Mouse (Mus musculus): ENCODE measurements around the gene Ubap2l. TPM values are rescaled to one million over a fixed set of nuclear protein-coding genes. Genes with fewer than 3 reads are reported as not detected.

The Ubap2l gene
- polyA plus RNA-seq, 1 experiment from 2014 or later, result 208 TPM

DNA sequence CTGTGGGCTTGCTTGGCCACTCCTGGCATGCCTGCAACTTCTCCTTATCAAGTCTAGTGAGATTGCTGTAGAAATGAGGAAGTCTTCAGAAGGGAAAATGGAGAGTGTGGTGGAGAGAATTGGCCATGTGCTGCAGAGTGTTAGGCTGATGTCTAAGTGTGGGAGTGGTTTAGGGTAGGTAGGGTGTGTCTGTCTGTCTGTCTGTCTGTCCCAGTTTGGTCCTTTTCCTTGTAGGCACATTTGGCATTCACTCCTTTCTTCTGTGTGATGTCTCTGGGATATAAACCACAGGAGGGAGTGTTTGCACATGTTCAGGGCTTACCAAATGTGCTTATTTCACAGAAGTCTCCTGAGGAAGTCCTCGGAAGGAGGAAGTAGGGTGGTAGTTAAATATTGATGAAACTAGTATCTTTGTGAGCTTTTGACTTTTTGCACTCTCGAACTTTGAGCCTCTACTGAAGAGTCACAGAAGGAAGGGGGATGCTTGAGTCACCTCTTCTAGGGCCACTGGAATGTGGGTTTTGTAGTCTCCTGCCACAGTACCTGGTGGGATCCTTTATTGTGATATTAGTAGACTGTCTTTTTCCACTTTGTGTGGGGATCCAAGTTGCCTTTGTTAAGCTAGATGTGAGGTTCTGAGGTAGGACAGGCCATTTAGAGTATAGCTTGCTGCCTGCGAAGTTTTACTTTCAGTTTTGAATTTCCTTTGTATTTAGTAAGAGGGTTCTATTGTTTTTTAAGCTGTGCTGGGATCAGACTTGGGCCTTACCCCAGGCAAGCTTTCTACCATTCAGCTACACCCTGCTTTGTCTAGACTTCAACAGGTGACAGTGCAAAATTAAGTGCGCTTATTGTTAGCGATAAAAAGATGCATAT lies 29.2 kb upstream of the Ubap2l start:
- Histone ChIP-seq H3K4me2 (replicated peaks) (peak overlapping the region; percentile 79), H3K9ac (peak overlapping the region; percentile 27), H3K27ac (peak overlapping the region; percentile 3; the same call in 1 of the 2 replicates), H3K4me1 (peaks cover 58% of the 10 kb centered on the region), H3K9me3 (no peaks in the 10 kb centered on the region), H3K4me3 (peak overlapping the region; percentile 90), H3K27me3 (no peaks in the 10 kb centered on the region), H3K36me3 (peaks cover 9% of the 10 kb centered on the region)
- ATAC-seq (ENCODE audit: low FRiP score, low read depth), result no peak
- WGBS, result 80% methylated on average over 5 of the region's 5 CpGs

- peaks cover 58% of the 10 kb centered on the region for H3K4me1 ChIP-seq
These were observed 28.1 kb upstream of the Ubap2l start for GRCm38 (mm10) chr3:90080498-90080863.

DNA sequence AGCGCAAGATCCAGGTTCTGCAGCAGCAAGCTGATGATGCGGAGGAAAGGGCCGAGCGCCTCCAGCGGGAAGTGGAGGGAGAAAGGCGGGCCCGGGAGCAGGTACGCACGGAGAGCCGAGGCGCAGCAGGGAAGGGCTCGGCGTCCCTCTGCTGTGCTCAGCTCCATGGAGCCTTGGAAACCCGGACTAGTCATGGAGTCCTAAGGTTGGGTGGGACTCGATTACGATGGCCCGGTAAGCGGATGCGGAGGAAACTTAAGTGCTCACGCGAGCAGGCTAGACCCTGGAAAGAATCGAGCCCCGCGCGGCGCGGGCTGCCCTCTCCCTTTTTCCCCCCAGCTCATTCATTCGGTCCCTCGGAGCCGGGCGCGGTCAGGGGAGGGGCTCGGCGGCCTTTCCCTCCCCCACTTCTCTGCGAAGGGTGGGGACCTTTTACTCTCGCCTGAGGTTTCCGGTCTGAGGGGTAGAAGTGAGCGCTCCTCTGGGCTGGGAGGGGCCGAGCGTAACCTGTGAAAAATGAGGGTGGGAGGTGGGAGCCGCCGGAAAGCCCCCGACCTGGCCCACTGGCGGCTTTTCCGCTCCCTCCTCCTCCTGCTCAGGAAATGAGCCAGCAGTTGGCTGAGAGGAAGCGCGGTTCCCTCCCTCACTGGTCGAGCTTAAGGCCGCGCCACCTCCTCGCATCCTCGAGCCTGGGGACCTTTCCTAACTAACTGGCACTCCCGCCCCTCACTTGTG lies 27.5 kb upstream of the Ubap2l start:
- Histone ChIP-seq H3K36me3 (peaks cover 3% of the 10 kb centered on the region; the same call in 1 of the 2 replicates), H3K27ac (peak overlapping the region; percentile 97), H3K4me1 (peaks cover 56% of the 10 kb centered on the region), H3K9me3 (no peaks in the 10 kb centered on the region), H3K4me3 (peak overlapping the region; percentile 90), H3K9ac (peak overlapping the region; percentile 90), H3K27me3 (no peaks in the 10 kb centered on the region), H3K4me2 (replicated peaks) (peak overlapping the region; percentile 79)
- WGBS, result under 1% methylated on average over 53 of the region's 53 CpGs
- ATAC-seq (ENCODE audit: low FRiP score, low read depth), result peak; percentile 62

More at GRCm38 (mm10) chr3:90080498-90080863, 28.1 kb upstream of the Ubap2l start:
- H3K27me3 ChIP-seq, result no peaks in the 10 kb centered on the region
- peak overlapping the region; percentile 90 for H3K9ac ChIP-seq
- H3K9me3 ChIP-seq, result no peaks in the 10 kb centered on the region
- no peak for ATAC-seq (ENCODE audit: low FRiP score, low read depth)
- peak overlapping the region; percentile 79 for H3K4me2 ChIP-seq (replicated peaks)
- H3K4me3 ChIP-seq, result peak overlapping the region; percentile 90
- peaks cover 3% of the 10 kb centered on the region; the same call in 1 of the 2 replicates for H3K36me3 ChIP-seq
- WGBS, result 2% methylated on average over 6 of the region's 6 CpGs
- peak overlapping the region; percentile 97 for H3K27ac ChIP-seq

DNA sequence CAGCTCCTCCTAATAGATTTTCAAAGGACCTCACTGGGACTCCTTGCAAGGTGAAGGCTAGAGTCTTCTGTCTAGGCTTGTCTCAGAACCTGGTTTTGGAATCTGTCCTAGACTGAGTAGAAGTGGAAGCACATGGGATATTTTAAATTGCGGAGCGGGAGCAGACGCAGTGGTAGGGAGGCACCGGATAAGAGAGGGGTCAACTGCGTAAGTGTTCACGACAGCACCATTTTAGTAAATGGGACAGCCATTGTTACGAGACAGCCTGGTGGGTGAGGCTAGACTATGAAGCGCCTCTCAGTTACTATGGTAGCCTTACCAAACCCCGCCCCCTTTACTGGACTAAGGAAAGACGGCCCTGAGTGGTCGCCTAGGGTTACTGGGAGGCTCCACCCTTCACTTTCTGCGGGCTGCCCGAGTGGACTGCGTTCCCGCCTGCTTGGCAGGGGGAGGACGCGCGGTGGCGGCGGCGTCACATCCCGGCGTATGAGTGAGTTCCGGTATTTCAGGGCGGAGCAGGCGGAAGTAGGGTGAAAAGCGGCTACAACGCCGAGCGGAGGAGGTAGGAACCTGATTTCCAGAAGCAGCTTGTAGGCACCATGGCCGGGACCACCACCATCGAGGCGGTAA lies 26.8 kb upstream of the Ubap2l start:
- H3K9me3 ChIP-seq, result no peaks in the 10 kb centered on the region
- H3K4me1 ChIP-seq, result peaks cover 49% of the 10 kb centered on the region
- peak overlapping the region; percentile 90 for H3K9ac ChIP-seq
- peak overlapping the region; percentile 90 for H3K4me3 ChIP-seq
- no peaks in the 10 kb centered on the region for H3K27me3 ChIP-seq
- peak overlapping the region; percentile 97 for H3K27ac ChIP-seq
- peaks cover 1% of the 10 kb centered on the region; the same call in 1 of the 2 replicates for H3K36me3 ChIP-seq
- WGBS, result under 1% methylated on average over 33 of the region's 33 CpGs
- ATAC-seq (ENCODE audit: low FRiP score, low read depth), result peak; percentile 94
- H3K4me2 ChIP-seq (replicated peaks), result peak overlapping the region; percentile 79

- 45% methylated on average over 5 of the region's 5 CpGs for WGBS
- no peak for ATAC-seq (ENCODE audit: low FRiP score, low read depth)
These were observed 25.8 kb upstream of the Ubap2l start for GRCm38 (mm10) chr3:90078224-90078623.

GRCm38 (mm10) chr3:90076921-90077716 lies 24.7 kb upstream of the Ubap2l start:
- no peaks in the 10 kb centered on the region for H3K27me3 ChIP-seq
- 11% methylated on average over 5 of the region's 5 CpGs for WGBS
- H3K27ac ChIP-seq, result no peak overlapping the region
- no peak overlapping the region for H3K4me3 ChIP-seq
- H3K9ac ChIP-seq, result peak overlapping the region; percentile 31; the same call in 1 of the 2 replicates
- H3K9me3 ChIP-seq, result no peaks in the 10 kb centered on the region
- H3K36me3 ChIP-seq, result no peaks in the 10 kb centered on the region
- peak overlapping the region; percentile 43 for H3K4me2 ChIP-seq (replicated peaks)
- 0 out of 2 replicates have a peak, but pooled peaks have one; percentile 3 for ATAC-seq (ENCODE audit: low FRiP score, low read depth)
- peaks cover 29% of the 10 kb centered on the region for H3K4me1 ChIP-seq

More at GRCm38 (mm10) chr3:90078224-90078623, 25.8 kb upstream of the Ubap2l start:
- no peaks in the 10 kb centered on the region for H3K9me3 ChIP-seq
- no peaks in the 10 kb centered on the region for H3K27me3 ChIP-seq
- H3K27ac ChIP-seq, result no peak overlapping the region
- H3K4me1 ChIP-seq, result peaks cover 39% of the 10 kb centered on the region
- no peak overlapping the region for H3K4me2 ChIP-seq (replicated peaks)
- no peaks in the 10 kb centered on the region for H3K36me3 ChIP-seq
- H3K9ac ChIP-seq, result no peak overlapping the region
- H3K4me3 ChIP-seq, result no peak overlapping the region

DNA sequence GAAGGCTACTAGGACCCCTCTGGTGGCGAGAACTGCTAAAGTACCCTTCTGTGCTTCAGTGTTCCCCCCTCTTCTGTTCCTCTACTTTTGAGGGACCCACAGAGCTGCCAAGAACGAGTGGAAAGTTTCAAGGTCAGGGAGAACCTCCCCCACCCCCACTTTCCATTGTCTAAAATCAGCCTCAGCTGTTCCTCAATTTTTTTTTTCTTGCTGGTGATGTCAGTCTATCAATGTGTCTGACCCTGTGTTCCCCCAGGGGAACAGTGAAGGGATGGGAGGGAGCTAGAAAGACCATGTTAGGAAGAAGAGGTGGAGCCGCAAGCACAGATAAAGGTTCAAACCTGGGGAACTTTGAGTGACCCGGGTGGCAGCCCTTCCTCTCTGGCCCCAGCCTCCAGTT lies 19.9 kb upstream of the Ubap2l start, which contains the start of gene Tpm3:
Gene Tpm3, plus strand, starts transcription at position 356 of the 400 bp plus-strand sequence.
- 67% methylated on average over 4 of the region's 4 CpGs for WGBS
- no peak within 1 kb of the TSS for H3K9ac ChIP-seq
- H3K27ac ChIP-seq, result no peak within 1 kb of the TSS
- H3K4me1 ChIP-seq, result peaks cover 5% of the 10 kb centered on the region
- no peaks in the 10 kb centered on the region for H3K27me3 ChIP-seq
- no peaks in the 10 kb centered on the region for H3K36me3 ChIP-seq
- no peak within 1 kb of the TSS for H3K4me2 ChIP-seq (replicated peaks)
- ATAC-seq (ENCODE audit: low FRiP score, low read depth), result no peak
- no peak within 1 kb of the TSS for H3K4me3 ChIP-seq
- H3K9me3 ChIP-seq, result no peaks in the 10 kb centered on the region

DNA sequence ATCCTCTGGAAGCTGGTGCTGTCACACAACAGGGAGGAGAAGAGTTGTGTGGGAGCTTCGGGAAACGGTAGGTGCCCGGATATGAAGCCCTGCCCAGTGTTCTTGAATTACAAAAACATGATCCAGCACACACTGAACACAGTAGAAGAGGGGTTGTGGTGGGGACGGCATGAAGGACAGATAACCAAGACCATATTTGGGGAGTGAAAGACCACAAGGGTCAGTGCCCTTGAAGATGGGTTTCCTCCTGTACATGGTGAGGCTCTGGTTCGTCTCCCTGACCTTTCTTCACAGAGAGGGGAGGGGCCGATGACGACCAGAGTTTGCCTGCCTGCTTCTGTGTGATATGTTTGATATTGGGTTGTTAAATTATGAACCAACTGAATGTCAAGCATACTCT lies 17.3 kb upstream of the Ubap2l start:
- no peak overlapping the region for H3K4me2 ChIP-seq (replicated peaks)
- H3K9ac ChIP-seq, result no peak overlapping the region
- ATAC-seq (ENCODE audit: low FRiP score, low read depth), result no peak
- H3K36me3 ChIP-seq, result peaks cover 8% of the 10 kb centered on the region
- H3K27me3 ChIP-seq, result no peaks in the 10 kb centered on the region
- H3K4me1 ChIP-seq, result no peaks in the 10 kb centered on the region
- H3K4me3 ChIP-seq, result no peak overlapping the region
- 74% methylated on average over 7 of the region's 7 CpGs for WGBS
- no peaks in the 10 kb centered on the region for H3K9me3 ChIP-seq
- H3K27ac ChIP-seq, result no peak overlapping the region

- Histone ChIP-seq H3K4me2 (replicated peaks) (no peak overlapping the region), H3K4me3 (no peak overlapping the region), H3K4me1 (no peaks in the 10 kb centered on the region), H3K9ac (no peak overlapping the region), H3K27ac (no peak overlapping the region), H3K36me3 (peaks cover 22% of the 10 kb centered on the region), H3K27me3 (no peaks in the 10 kb centered on the region), H3K9me3 (no peaks in the 10 kb centered on the region)
- no peak for ATAC-seq (ENCODE audit: low FRiP score, low read depth)
- 86% methylated on average over 4 of the region's 4 CpGs for WGBS
These were observed 15.4 kb upstream of the Ubap2l start for GRCm38 (mm10) chr3:90067851-90068250.

GRCm38 (mm10) chr3:90065553-90065952 lies 13.1 kb upstream of the Ubap2l start:
- H3K27ac ChIP-seq, result no peak overlapping the region; the same call in 1 of the 2 replicates
- no peak overlapping the region for H3K9ac ChIP-seq
- peaks cover 45% of the 10 kb centered on the region for H3K36me3 ChIP-seq
- 40% methylated on average over 3 of the region's 3 CpGs for WGBS
- H3K27me3 ChIP-seq, result no peaks in the 10 kb centered on the region
- no peaks in the 10 kb centered on the region for H3K4me1 ChIP-seq
- no peak for ATAC-seq (ENCODE audit: low FRiP score, low read depth)
- no peak overlapping the region for H3K4me3 ChIP-seq
- H3K4me2 ChIP-seq (replicated peaks), result no peak overlapping the region
- H3K9me3 ChIP-seq, result no peaks in the 10 kb centered on the region

DNA sequence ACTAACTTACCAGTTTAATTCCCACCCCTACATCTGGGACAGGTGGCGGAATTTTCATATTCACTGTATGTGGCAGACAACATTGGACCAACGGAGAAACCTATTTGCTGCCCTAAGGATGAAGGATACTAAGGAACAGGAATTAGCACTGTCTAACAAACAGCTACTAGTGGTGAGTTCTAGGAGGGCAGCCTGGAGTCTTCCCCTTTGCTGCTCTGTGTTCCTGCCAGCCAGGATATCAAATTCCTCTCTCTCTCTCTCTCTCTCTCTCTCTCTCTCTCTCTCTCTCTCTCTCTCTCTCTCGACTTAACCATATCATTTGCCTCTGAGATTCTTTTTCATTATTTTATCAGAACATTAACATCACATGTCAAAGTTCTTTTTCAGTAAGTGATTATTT lies 12.0 kb upstream of the Ubap2l start:
- H3K36me3 ChIP-seq, result peaks cover 52% of the 10 kb centered on the region
- no peak overlapping the region for H3K9ac ChIP-seq
- no peak overlapping the region for H3K4me2 ChIP-seq (replicated peaks)
- 77% methylated on average over 3 of the region's 3 CpGs for WGBS
- H3K27me3 ChIP-seq, result no peaks in the 10 kb centered on the region
- ATAC-seq (ENCODE audit: low FRiP score, low read depth), result no peak
- no peak overlapping the region for H3K27ac ChIP-seq
- H3K4me1 ChIP-seq, result no peaks in the 10 kb centered on the region
- H3K4me3 ChIP-seq, result no peak overlapping the region
- H3K9me3 ChIP-seq, result no peaks in the 10 kb centered on the region

Data from limb, embryonic 13.5 days (tissue).